Mouse (Mus musculus) lung, adult 2 months (tissue): ENCODE measurements around the gene Pcnx.

Experiments
- CTCF ChIP-seq: fragments of 200-500 bp; IDR thresholded peaks from 2 replicates; pipeline ENCODE4 v1.5.1; 2011; ENCODE audit warnings: mild to moderate bottlenecking, low read length, control low read depth; ENCODE audit not compliant: insufficient read depth
- POLR2A ChIP-seq: fragments of 200-500 bp; IDR thresholded peaks from 2 replicates; pipeline ENCODE4 v1.6.1; 2011; ENCODE audit warnings: low read depth, mild to moderate bottlenecking, control low read depth, low read length, borderline replicate concordance; ENCODE audit errors: extremely low read depth

- TF ChIP-seq POLR2A (no peak), CTCF (no peak)
These were observed 18.8 kb upstream of the Pcnx start for GRCm38 (mm10) chr12:81841046-81841445.
